Mouse (Mus musculus) kidney, adult 8-10 months (tissue): Measurements from ENCODE around the gene Dusp21.

Experiments used
- DNase-seq, 2 experiments: peaks; one replicate each; pipeline ENCODE4 v3.0.0; 2022

The Dusp21 gene

DNA sequence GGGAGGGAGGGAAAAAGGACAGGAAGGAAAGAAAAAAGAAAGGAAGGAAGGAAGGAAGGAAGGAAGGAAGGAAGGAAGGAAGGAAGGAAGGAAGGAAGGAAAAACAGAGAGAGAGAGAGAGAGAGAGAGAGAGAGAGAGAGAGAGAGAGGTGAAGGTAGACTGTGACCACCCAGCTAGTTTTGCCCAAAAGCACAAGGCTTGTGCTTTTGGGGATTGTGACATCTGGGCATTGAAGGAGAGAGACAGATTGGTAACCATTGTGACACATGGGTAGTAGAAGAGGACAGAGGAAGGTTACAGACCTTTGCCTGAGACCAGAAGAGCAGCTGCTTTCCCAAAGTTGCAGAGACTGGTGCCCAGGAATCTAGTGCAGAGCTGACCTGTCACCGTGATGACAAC is at the start of gene Dusp21:
TSS of gene Dusp21 (plus strand) at position 301 of the 400 bp plus-strand sequence.
- DNase-seq = no peak

DNA sequence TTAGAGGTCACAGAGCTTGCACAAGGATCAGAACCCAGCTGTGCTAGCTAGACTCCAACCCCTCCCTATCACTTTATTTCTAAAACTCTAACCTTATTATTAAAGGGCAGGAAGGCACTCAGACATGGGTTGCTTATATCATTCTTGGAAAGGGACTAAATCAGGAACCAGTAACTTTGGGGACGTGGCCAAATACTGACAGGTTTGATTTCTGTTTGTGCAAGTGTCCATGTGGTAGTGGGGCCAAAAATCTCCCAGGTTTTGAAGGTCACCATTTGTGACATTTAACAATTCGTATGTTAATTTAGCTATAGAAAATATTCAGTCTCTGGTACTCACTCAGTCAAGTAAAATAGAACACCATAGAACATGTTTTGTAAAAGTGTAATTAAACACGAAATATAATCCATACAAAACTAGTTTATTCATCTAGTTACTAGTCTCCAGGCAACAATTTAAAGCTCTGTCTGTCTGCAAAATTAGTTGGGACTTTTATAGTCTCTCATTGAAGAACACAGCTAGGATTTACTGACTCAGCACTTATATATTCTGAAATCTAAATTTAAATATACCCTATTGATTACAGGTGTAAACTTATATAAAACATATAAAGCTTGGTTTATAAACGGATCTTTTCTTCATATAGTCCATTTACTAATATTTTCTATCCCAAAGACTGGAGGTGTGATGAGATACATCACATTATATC is 15.2 kb downstream of the Dusp21 start:
- peak in 1 of 2 experiments; percentile 11 for DNase-seq

DNA sequence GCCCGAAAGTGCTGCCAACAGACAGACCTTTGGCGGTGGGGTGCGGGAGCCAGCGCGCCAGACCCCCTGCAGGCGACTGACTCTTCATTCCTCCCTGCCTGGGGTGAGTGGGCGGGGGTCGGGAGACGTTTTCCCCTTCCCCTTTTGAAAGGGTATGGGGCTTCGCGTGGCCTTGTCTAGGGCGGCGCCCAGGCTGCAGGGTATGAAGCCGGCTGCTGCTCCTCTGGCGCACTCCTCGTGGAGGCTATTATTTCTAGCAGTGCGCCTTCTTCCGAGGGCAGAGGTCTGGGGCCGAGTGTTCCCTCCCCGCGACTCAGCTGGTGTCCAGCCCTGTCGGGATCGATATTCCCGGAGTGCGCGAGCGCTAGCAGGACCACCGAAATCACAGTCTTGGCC is 16.1 kb downstream of the Dusp21 start:
- DNase-seq = no peak

DNA sequence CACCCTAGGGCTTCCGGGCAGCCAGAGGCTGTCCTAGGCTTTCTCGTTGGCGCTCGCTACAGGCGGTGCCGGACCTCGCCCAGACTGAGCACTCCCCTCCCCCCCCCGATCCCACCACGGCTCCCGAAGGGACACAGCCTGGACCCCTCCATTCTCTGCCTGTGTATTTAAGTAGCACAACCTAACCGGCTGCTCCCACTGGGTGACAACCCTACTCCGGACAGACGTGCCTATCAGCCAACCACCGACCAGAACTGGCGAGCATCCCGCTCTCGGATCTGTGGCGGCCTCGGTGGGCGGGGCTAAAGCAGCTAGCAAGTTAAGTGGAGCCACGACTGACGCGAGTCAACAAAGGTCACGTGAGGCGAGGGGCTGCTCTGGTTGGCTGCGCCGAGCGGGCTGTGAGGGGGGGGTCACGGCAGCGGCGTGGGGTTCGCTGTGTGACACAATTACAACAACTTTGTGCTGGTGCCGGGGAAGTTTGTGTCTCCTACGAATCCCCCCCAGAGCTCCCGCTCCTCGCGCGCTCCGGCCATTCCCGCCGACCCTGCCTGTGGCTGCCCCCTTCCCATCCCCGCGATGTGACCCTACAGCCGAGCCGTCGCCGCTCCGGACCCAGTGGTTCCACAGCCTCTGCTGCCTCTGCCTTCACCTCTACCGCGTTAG is 16.7 kb downstream of the Dusp21 start, which contains the start of gene Kdm6a:
TSS of gene Kdm6a (plus strand) at position 384 of the 666 bp plus-strand sequence.
- DNase-seq = peak; percentile 98 to 100

DNA sequence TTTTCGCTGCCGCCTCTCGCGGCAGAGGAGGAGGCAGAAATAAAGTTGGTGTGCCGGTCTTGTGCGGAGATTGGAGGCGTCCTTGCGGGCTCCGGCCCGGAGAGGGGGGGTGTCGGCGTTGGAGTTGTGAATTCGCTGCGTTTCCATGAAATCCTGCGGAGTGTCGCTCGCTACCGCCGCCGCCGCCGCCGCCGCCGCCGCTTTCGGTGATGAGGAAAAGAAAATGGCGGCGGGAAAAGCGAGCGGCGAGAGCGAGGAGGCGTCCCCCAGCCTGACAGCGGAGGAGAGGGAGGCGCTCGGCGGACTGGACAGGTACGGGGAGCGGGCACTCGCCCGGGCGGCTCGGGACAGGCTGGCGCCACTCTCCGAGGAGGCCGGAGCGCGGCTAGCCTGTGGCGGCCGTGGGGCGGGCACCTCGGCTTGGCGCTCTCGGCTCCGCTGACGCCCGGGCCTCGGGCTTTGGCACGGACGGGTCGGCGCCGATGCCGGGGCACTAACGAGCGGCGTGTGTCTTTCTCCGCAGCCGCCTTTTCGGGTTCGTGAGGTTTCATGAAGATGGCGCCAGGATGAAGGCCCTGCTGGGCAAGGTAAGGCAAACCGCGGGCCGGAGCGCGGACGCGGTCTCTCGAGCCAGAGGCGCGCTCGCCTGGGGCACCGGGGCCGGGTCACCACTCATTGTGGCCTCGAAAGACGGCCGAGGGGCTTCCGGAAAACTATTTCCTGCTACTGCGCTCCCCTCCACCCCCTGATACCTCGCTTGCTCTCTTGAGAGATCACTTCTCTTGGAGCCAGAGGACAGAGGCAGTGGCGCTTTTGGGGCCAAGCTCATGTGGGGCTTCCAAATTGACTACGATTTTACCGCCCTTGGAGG is 17.4 kb downstream of the Dusp21 start:
- peak; percentile 45 to 62 for DNase-seq

DNA sequence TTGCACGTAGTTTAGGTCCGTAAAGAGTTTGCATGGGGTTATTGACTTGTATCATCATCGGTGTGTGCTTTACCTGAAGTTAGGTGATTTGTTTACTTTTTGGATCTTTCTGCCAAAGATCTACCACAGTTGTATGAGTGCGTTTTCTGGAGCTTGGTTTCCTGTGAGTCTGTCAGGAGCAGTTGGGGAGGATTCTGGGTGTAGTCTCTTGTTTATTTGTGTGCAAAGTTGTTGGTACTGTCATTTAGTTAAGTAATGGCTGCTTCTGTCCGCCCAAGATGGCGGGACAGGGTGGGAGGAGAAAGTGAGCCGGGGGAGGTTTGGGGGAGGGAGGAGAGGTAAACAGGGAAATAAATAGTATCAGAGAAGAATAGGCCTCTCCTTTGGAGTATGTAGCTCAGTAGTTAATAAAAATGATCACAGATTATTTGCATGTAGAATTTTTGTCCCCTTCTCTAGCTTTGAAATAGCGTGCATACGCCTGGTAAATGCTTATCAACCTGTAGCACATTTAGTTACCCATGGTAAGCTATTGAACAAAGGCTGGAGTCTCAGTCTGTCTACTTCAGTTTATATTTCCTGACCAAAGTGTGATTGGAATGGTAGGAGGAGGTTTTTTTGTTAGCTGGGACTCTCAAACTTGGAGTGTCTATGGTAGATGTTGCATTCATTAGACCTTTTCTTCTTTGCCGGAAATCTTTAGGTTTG is 18.4 kb downstream of the Dusp21 start:
- peak; percentile 21 to 25 for DNase-seq

DNA sequence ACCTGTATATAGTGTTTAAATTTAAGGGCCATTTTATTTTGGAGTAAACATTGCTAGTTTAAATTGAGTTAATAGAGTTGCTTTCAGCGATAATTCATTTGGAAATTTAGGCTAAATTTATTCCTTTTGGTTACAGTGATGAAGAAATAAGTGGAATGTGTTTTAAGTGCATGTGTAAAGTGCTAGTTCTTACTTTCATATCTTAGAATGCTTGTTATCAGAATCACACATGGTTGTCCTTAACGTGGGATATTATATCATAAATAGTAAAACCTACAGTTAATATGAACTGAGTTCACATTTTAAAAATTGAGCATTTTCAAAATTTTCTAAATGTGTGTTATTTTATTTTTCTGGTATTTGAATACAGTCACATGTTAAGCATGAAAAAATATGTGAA is 19.5 kb downstream of the Dusp21 start:
- no peak for DNase-seq

DNA sequence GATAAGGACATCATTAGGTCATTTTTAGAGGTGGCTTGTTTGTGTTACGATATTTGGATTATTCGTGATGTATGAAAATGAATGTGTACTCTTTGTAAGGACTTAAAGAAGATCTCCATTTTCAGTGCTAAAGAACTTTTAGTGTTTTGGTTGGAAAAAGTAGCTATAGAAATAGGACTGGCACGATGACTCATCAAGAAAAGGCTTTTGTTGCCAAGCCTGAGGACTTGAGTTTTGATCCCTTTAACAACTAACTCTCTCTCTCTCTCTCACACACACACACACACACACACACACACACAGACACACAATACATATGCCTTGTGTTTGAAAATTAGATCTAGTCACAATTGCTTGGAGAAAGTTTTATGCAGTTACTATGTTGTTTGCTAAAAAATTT is 21.3 kb downstream of the Dusp21 start:
- no peak for DNase-seq

DNA sequence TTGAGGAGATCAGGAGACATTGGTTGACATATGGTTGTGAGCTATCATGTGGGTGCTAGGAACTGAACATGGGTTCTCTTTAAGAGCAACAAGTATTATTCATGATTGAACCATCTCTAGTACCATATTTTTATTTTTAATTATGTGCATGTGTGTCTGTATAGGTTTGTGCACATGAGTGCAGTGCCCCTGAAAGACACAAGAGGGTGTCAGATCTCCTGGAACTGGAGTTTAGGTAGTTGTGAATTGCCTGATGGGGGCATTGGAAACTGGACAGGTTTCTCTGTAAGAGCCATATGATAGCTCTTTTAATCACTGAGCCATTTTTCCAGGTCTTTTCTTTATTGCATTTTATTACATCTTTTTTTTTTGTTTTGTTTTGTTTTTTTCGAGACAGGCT is 23.3 kb downstream of the Dusp21 start:
- no peak for DNase-seq

DNA sequence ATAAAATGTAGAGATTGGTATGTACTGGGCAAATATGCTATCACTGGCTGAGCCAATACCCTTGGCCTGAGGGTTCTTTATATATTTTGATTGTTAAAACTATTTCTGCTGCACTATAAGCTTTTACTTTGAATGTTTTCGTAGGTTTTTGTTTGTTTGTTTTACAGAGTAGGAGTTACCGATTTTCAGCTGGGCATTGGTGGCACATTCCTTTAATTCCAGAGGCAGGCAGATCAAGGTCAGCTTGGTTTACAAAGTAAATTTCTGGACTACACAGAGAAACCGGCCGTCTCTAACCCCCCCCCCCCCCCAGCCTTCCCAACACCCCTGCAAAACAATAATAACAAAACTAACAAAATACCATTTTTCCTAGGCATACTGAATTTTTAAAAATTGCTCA is 29.2 kb downstream of the Dusp21 start:
- no peak for DNase-seq

DNA sequence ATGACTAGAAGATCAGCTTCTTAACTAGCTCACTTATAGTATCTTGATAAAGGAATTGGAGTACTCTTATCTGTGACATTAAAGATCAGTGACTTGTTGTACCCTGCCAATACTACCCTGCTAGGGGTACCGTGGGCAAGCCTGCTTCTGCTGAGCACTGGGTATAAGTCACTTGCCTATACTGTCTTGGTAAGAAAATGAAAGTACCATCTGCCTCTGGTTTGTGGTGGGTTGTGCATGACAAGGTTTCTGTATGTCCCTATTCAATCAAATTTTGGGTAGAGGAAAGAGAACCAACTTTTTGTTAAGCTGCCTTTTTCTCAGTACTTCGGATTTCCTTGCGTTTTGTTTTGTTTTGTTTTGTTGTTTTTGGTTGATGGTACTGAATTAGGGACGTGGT is 32.1 kb downstream of the Dusp21 start:
- no peak for DNase-seq

DNA sequence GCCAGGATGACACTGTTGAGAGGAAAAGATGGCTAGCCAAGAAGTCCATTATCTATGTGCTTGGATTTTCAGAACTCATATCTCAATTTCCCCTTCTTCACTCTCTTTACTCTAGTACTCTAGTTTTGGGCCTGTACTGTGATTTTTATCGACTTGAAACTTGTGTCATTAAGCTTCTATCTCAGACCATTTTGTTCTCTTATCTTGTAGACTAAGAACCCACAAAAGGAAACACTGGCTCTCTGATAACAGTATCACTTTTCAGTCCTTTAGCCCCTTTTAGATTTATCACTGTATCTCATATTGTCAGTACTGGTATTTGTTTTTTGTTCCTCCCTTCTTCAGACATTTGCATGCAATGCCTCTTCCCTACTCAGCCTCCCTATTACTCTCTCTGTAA is 33.8 kb downstream of the Dusp21 start:
- DNase-seq = no peak

DNA sequence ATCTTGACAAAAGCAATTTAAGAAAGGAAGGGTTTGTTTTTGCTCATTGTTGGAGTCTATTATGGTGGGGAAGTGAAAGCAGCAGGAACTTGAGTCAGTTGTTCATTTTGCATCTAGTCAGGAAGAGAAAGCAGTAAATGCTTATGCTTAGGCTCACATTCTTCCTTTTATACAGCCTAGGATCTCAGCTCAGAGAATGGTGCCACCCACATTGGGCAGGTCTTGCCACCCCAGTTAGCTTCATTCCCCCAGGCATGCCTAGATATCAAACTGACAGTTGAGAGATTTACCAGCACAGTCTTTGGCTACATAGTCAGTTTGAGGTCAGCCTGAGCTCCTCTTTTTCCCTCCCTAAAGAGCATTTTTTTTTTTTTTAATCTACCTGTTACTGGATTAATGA is 41.5 kb downstream of the Dusp21 start:
- DNase-seq = no peak

DNA sequence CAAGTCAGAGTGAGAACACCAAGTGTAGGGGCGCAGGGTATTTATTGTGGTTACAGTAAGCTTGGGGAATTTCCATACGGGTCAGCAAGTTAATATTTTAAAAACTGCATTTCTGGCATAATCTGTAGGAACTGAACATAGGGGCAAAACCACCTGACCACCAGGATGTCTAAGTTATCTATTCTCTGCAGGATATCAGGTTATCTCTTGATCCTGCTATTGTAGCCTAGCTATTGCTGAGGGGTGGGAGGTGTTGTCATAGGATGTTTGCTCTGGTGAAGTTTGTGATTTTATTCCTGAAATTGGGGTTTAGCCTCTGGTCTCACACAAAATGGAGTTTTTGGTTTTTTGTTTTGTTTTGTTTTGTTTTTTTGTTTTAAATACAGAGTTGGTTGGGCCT is 42.6 kb downstream of the Dusp21 start:
- no peak for DNase-seq
